Mouse (Mus musculus) ES-E14 (cell line): ENCODE measurements at regions not wholly inside any gene's neighbourhood (a gene's known extent, or its start where the extent isn't known, plus 50 kb on each side); places are given as distances from the start of the nearest gene placed in this dataset.

Source experiments
- CHD2 ChIP-seq: IDR thresholded peaks from 2 replicates; pipeline ENCODE4 v1.6.1; 2014; ENCODE audit warnings: mild to moderate bottlenecking, low read depth, low read length, inconsistent platforms
- HCFC1 ChIP-seq: IDR thresholded peaks from 2 replicates; pipeline ENCODE4 v1.6.1; 2012; ENCODE audit warnings: low read length, inconsistent platforms, borderline replicate concordance; ENCODE audit not compliant: insufficient read depth
- MAFK ChIP-seq: IDR thresholded peaks from 2 replicates; pipeline ENCODE4 v1.6.1; 2014; ENCODE audit warnings: mild to moderate bottlenecking, low read depth, low read length, inconsistent platforms; ENCODE audit not compliant: insufficient read depth
- ZC3H11A ChIP-seq: IDR thresholded peaks from 2 replicates; pipeline ENCODE4 v1.6.1; 2012; ENCODE audit warnings: low read depth, mild to moderate bottlenecking, inconsistent platforms, low read length, borderline replicate concordance
- ZNF384 ChIP-seq: IDR thresholded peaks from 2 replicates; pipeline ENCODE4 v1.6.1; 2012; ENCODE audit warnings: low read depth, low read length, inconsistent platforms

DNA sequence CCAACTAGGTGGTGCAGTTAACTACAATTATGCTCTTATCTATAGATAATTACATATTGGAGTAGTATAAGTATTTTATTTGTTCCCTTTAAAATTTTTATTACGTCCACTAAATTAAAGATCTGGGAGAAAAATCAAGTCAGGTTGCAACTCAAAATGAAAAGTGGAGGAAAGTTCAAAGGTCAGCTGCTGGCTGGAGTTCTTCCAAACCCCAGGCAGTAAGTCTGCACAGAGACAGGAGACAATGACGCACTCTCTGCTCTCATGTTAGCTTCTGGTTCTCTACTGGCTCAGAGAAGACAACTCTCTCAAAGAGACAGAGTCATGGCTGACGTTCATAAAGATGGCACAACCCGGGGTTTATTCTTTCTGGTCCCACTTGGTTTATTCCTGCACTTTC is 71.4 kb upstream of the Picalm start:
- TF ChIP-seq ZC3H11A (no peak), MAFK (no peak), CHD2 (no peak), ZNF384 (no peak), HCFC1 (no peak)
